Mouse (Mus musculus) layer of hippocampus, adult 2 months (tissue): Measurements from ENCODE around the gene Dmrta2. TPM values are rescaled to one million over a fixed set of nuclear protein-coding genes. Genes with fewer than 3 reads are reported as not detected.

Source experiments
- DNase-seq, 2 experiments: peaks; one replicate each; pipeline ENCODE4 v3.0.0; 2022; ENCODE audit warnings: low spot score in 2 of 2
- H3K27ac ChIP-seq: fragments of 200-600 bp; 2 replicates; pipeline ENCODE4 v1.8.1; 2022
- H3K4me3 ChIP-seq: fragments of 200-600 bp; 2 replicates; pipeline ENCODE4 v1.8.1; 2022; ENCODE audit warnings: mild to moderate bottlenecking
- CTCF ChIP-seq: fragments of 200-600 bp; conservative IDR thresholded peaks from 2 replicates; pipeline ENCODE4 v1.8.1; 2022; ENCODE audit warnings: antibody characterized with exemption, mild to moderate bottlenecking, moderate library complexity
- total RNA-seq, 2 experiments: library from RNA; stranded (reverse); gene quantifications; 2 replicates each; pipeline ENCODE4 v1.2.3; 2021

Gene Dmrta2
- total RNA-seq, 2 experiments from 2014 or later = 3.5 to 4.4 TPM

- TF ChIP-seq CTCF = no peak
- Histone ChIP-seq H3K27ac (no peak overlapping the region), H3K4me3 (peak overlapping the region; percentile 11; the same call in 1 of the 2 replicates)
Measured at GRCm38 (mm10) chr4:109973991-109974654, 3.7 kb upstream of the Dmrta2 start.

GRCm38 (mm10) chr4:109974655-109975380 is 3.0 kb upstream of the Dmrta2 start:
- no peak for DNase-seq
- no peak for TF ChIP-seq CTCF
- Histone ChIP-seq H3K27ac (no peak overlapping the region), H3K4me3 (peak overlapping the region; percentile 11; the same call in 1 of the 2 replicates)

More at GRCm38 (mm10) chr4:109973991-109974654, 3.7 kb upstream of the Dmrta2 start:
- no peak for DNase-seq

- H3K27ac ChIP-seq = no peak overlapping the region
- no peak for TF ChIP-seq CTCF
- H3K4me3 ChIP-seq = no peak overlapping the region
- DNase-seq = no peak
Measured at GRCm38 (mm10) chr4:109975381-109976240, 2.2 kb upstream of the Dmrta2 start.

- H3K27ac ChIP-seq = no peak overlapping the region
- TF ChIP-seq CTCF = no peak
- H3K4me3 ChIP-seq = no peak overlapping the region
- no peak for DNase-seq
Measured at GRCm38 (mm10) chr4:109976273-109977147, 1.3 kb upstream of the Dmrta2 start.

GRCm38 (mm10) chr4:109978068-109978857 is 410 bp downstream of the Dmrta2 start:
- DNase-seq = no peak
- peak overlapping the region; percentile 52 for H3K4me3 ChIP-seq
- TF ChIP-seq CTCF = no peak
- H3K27ac ChIP-seq = peak overlapping the region; percentile 73

GRCm38 (mm10) chr4:109978858-109979340 is 1.0 kb downstream of the Dmrta2 start:
- H3K4me3 ChIP-seq = peak overlapping the region; percentile 52
- DNase-seq = no peak
- TF ChIP-seq CTCF = no peak
- H3K27ac ChIP-seq = peak overlapping the region; percentile 69

GRCm38 (mm10) chr4:109979461-109980320 is 1.8 kb downstream of the Dmrta2 start:
- peak overlapping the region; percentile 69 for H3K27ac ChIP-seq
- H3K4me3 ChIP-seq = peak overlapping the region; percentile 52
- DNase-seq = no peak
- no peak for TF ChIP-seq CTCF

GRCm38 (mm10) chr4:109980321-109981082 is 2.6 kb downstream of the Dmrta2 start:
- H3K27ac ChIP-seq = peak overlapping the region; percentile 69
- TF ChIP-seq CTCF = no peak
- peak overlapping the region; percentile 36 for H3K4me3 ChIP-seq
- DNase-seq = no peak

- no peak for DNase-seq
- H3K4me3 ChIP-seq = no peak overlapping the region; the same call in 1 of the 2 replicates
- peak overlapping the region; percentile 69 for H3K27ac ChIP-seq
- TF ChIP-seq CTCF = no peak
Measured at GRCm38 (mm10) chr4:109981083-109981870, 3.4 kb downstream of the Dmrta2 start.
